Mouse (Mus musculus) neutrophil, adult 5-6 weeks (primary cell): ENCODE data around the gene 4930513O06Rik. TPM values are rescaled to one million over a fixed set of nuclear protein-coding genes. Genes with fewer than 3 reads are reported as not detected.

Source experiments
- ATAC-seq: fragments of 151-379, 151-347 bp; 2 replicates; pipeline ENCODE4 v1.8.0; 2017; ENCODE audit warnings: mild to moderate bottlenecking, moderate TSS enrichment; ENCODE audit not compliant: insufficient number of reproducible peaks, poor library complexity, low FRiP score, severe bottlenecking; ENCODE audit errors: extremely low read depth
- total RNA-seq: library from RNA; stranded (forward); fragments of 200-1000 nt; gene quantifications from 2 replicates; pipeline ENCODE4 v1.2.3, GENCODE M21; 2017

4930513O06Rik gene
- not detected in 2 replicates for total RNA-seq

DNA sequence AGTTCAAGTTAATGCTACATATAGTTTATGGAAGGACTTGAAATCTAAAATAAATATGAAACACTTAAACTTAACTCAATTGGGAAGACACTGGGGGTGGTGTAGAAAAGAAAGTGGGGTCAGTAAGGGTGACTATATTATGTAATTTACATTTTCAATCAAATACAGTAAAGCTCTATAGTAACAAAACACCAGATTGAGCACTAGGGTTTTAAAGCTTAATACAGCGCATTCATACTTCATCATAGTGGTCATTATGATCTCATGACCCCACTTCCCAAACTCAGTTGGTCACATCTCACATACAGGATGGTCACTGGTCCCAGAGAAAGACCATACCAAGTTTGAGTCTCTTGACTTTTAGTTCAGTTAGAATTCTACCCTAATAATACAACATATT lies at the start of gene 4930513O06Rik:
4930513O06Rik (plus strand) TSS at position 301 of the 400 bp plus-strand sequence.
- ATAC-seq, result no peak

GRCm38 (mm10) chrX:139037666-139038065 lies 48.4 kb upstream of the 4930513O06Rik start:
- ATAC-seq, result no peak

- ATAC-seq, result no peak
Measured at GRCm38 (mm10) chrX:139039314-139039713, 46.7 kb upstream of the 4930513O06Rik start.

DNA sequence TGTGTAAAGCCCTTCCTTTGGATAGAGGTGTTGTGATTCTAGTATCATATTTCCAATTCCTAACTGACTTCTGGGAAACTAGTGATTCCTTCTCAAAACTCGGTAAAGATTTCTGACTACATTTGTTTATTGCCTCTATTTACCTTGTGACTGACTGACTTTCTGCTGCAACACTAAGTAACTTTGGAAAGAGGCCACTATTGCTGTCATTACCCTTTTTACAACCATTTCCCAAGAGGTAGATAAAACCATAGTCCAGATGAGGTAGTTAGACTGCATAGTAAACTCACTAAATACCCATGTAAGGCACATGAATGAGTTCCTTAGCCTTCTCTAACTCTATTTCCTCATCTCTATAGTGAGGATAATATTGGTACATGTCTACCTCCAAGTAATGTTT lies 44.9 kb upstream of the 4930513O06Rik start:
- ATAC-seq, result no peak

- ATAC-seq, result no peak
Measured at GRCm38 (mm10) chrX:139051976-139052375, 34.1 kb upstream of the 4930513O06Rik start.

- no peak for ATAC-seq
Measured at GRCm38 (mm10) chrX:139053149-139053548, 32.9 kb upstream of the 4930513O06Rik start.

DNA sequence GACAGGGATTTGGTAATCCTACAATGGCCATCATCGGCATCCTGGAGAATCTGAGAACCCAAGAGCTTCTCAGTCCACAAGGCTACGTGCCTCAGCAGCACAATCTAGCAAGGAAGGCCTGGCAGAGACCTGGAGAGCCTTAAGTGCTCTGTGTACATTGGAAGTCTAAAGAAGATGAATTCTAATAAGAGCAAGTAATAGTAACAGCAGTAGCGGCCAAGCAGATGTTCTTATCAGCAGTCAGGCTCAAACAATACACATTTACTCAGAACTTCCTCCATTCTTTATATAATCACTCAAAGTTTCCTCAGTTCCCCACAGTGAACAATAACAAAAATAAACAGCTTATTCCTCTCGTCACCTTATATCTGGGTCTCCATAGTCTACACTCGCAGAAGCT lies 22.0 kb upstream of the 4930513O06Rik start:
- no peak for ATAC-seq

DNA sequence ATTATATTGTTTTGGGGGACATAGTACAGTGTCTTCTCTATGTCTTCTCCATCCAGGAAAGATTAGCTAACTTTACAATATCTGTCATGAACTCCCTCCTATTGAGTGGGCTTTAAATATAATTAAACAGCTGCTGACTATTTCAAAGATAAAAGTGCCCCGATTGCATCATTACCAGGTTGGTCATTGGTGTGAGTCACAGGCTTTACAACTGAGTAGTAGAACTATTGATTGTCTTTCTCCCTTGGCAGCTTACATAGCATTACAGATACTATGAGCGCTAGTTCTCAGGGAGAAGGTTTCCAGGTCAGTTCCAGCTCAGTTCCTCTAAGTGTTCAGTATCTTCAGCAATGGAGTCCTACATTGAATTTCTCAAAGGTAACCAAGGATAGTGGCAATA lies 7.5 kb upstream of the 4930513O06Rik start:
- no peak for ATAC-seq

DNA sequence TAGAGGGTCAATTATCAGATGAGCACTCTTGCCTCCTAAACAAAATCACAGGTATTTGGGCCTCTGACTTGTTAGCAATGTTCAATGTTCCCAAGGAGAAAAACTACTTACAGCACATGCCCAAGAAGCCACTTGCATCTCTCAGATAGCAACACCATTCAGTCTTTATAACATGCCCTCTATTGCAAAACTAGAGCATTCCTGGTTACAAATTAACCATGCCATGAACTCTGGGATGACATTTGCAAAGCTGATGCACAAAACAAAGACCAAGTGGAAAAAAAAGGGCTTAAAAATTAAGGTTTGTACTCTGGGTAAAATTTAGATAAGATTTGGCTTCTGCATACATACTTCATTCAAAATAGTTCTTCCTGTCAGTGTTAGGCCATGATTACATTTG lies 966 bp upstream of the 4930513O06Rik start, which contains the start of gene Serpina7:
Serpina7 (minus strand) TSS at position 160 of the 400 bp plus-strand sequence.
- no peak for ATAC-seq

- ATAC-seq, result no peak
Measured at GRCm38 (mm10) chrX:139097197-139097596, 11.2 kb downstream of the 4930513O06Rik start.

- no peak for ATAC-seq
Measured at GRCm38 (mm10) chrX:139134031-139134430, 48.0 kb downstream of the 4930513O06Rik start.

Other genes starting within 250 kb of the 4930513O06Rik start
- not detected in 2 replicates for gene Nrk, start 171.8 kb upstream of the 4930513O06Rik start, total RNA-seq
- not detected in 2 replicates for gene Serpina7, start 1.0 kb upstream of the 4930513O06Rik start, total RNA-seq
- not detected in 2 replicates for gene 4933428M09Rik, start 93.0 kb downstream of the 4930513O06Rik start, total RNA-seq
- gene Mum1l1, start 123.8 kb downstream of the 4930513O06Rik start, total RNA-seq, result 0.12 TPM in 1 of 2 replicates, not detected in the other
- gene Trap1a, start 247.4 kb downstream of the 4930513O06Rik start, total RNA-seq, result not detected in 2 replicates